Mouse (Mus musculus): ENCODE results near the gene Kcnk13. TPM values are rescaled to one million over a fixed set of nuclear protein-coding genes. Genes with fewer than 3 reads are reported as not detected.
"Not testable (repeated sequence)": the region's sequence is repeated elsewhere in the genome, so short reads cannot be mapped to it uniquely, and the experiment has no call there.

The Kcnk13 gene
- polyA plus RNA-seq, 1 experiment from 2014 or later, result 1.3 TPM

GRCm38 (mm10) chr12:99959291-99959690 is 5.0 kb upstream of the Kcnk13 start:
- no peaks in the 10 kb centered on the region for H3K9me3 ChIP-seq (replicated peaks; ENCODE audit: control insufficient read depth, low read length, poor library complexity, severe bottlenecking)
- no peak for ATAC-seq
- H3K27me3 ChIP-seq (ENCODE audit: control insufficient read depth, insufficient read depth, low read depth, low read length), result peaks cover 9% of the 10 kb centered on the region
- H3K36me3 ChIP-seq (ENCODE audit: control insufficient read depth, insufficient read depth, low read length), result no peaks in the 10 kb centered on the region
- H3K4me3 ChIP-seq (ENCODE audit: low read depth, low read length), result no peak overlapping the region
- peaks cover 5% of the 10 kb centered on the region; the same call in 1 of the 2 replicates for H3K4me1 ChIP-seq (ENCODE audit: control insufficient read depth, insufficient read depth, low read length)
- no peak overlapping the region for H3K27ac ChIP-seq (ENCODE audit: low read length)
- H3K4me2 ChIP-seq (ENCODE audit: low read length), result no peak overlapping the region
- no peak overlapping the region for H3K9ac ChIP-seq (ENCODE audit: low read depth, low read length)

- Histone ChIP-seq H3K4me3 (ENCODE audit: low read depth, low read length) (no peak overlapping the region), H3K4me1 (ENCODE audit: control insufficient read depth, insufficient read depth, low read length) (peaks cover 10% of the 10 kb centered on the region; the same call in 1 of the 2 replicates), H3K4me2 (ENCODE audit: low read length) (no peak overlapping the region), H3K9me3 (replicated peaks; ENCODE audit: control insufficient read depth, low read length, poor library complexity, severe bottlenecking) (no peaks in the 10 kb centered on the region), H3K9ac (ENCODE audit: low read depth, low read length) (no peak overlapping the region), H3K27ac (ENCODE audit: low read length) (no peak overlapping the region), H3K27me3 (ENCODE audit: control insufficient read depth, insufficient read depth, low read depth, low read length) (peaks cover 13% of the 10 kb centered on the region), H3K36me3 (ENCODE audit: control insufficient read depth, insufficient read depth, low read length) (no peaks in the 10 kb centered on the region)
- WGBS, result 16% methylated on average over 10 of the region's 10 CpGs
- peak; percentile 40; the same call in 1 of the 2 replicates for ATAC-seq
Observed at GRCm38 (mm10) chr12:99959930-99960329, 4.4 kb upstream of the Kcnk13 start.

- Histone ChIP-seq H3K4me1 (ENCODE audit: control insufficient read depth, insufficient read depth, low read length) (peaks cover 10% of the 10 kb centered on the region; the same call in 1 of the 2 replicates), H3K4me3 (ENCODE audit: low read depth, low read length) (no peak overlapping the region), H3K9me3 (replicated peaks; ENCODE audit: control insufficient read depth, low read length, poor library complexity, severe bottlenecking) (no peaks in the 10 kb centered on the region), H3K27me3 (ENCODE audit: control insufficient read depth, insufficient read depth, low read depth, low read length) (peaks cover 13% of the 10 kb centered on the region), H3K4me2 (ENCODE audit: low read length) (no peak overlapping the region), H3K27ac (ENCODE audit: low read length) (no peak overlapping the region), H3K36me3 (ENCODE audit: control insufficient read depth, insufficient read depth, low read length) (no peaks in the 10 kb centered on the region), H3K9ac (ENCODE audit: low read depth, low read length) (no peak overlapping the region)
- 95% methylated on average over 7 of the region's 7 CpGs for WGBS
- ATAC-seq, result no peak
Observed at GRCm38 (mm10) chr12:99960675-99961074, 3.6 kb upstream of the Kcnk13 start.

DNA sequence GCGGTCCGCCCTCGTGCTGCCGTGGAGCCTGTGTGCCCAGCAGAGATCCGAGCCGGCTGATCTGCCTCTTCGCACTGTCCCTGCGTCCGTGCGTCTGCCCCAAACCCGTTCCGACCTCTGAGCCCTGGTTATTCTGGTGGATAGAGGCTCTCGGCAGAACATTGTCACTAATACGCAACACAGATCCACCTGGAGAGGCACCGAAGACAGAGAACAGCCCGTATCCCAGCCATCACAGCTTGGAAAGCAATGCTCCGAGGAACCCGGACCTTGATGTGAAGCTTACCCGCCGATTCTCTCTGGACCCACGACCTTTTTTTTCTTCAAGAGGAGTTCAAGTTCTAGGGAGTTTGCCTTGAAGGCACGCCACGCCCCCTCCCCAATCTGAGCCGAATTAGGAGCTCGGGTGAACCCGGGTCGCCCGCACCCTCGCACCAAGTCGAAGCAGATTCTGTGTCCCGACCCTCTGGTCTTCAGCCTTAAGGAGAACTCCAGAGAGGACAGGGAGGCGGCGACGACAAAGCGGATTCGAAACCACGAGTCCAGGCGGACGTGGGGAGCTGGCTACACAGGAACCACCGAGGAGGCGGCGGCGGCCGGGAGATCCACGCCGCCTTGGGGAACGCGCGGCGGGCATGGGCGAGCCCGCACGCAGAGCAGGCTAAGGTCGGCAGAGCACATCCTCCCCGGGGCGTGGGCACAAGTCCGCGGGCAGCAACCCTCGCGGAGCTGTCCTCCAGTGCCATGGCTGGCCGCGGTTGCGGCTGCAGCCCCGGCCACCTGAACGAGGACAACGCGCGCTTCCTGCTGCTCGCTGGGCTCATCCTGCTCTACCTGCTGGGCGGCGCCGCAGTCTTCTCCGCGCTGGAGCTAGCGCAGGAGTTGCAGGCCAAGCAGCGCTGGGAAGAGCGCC is 1.2 kb downstream of the Kcnk13 start:
- Histone ChIP-seq H3K4me1 (ENCODE audit: control insufficient read depth, insufficient read depth, low read length) (peaks cover 20% of the 10 kb centered on the region), H3K27me3 (ENCODE audit: control insufficient read depth, insufficient read depth, low read depth, low read length) (peaks cover 46% of the 10 kb centered on the region), H3K9ac (ENCODE audit: low read depth, low read length) (peak overlapping the region; percentile 71), H3K4me2 (ENCODE audit: low read length) (peak overlapping the region; percentile 84), H3K27ac (ENCODE audit: low read length) (no peak overlapping the region), H3K9me3 (replicated peaks; ENCODE audit: control insufficient read depth, low read length, poor library complexity, severe bottlenecking) (no peaks in the 10 kb centered on the region), H3K4me3 (ENCODE audit: low read depth, low read length) (peak overlapping the region; percentile 55), H3K36me3 (ENCODE audit: control insufficient read depth, insufficient read depth, low read length) (no peaks in the 10 kb centered on the region)
- peak; percentile 62 for ATAC-seq
- under 1% methylated on average over 76 of the region's 77 CpGs for WGBS

DNA sequence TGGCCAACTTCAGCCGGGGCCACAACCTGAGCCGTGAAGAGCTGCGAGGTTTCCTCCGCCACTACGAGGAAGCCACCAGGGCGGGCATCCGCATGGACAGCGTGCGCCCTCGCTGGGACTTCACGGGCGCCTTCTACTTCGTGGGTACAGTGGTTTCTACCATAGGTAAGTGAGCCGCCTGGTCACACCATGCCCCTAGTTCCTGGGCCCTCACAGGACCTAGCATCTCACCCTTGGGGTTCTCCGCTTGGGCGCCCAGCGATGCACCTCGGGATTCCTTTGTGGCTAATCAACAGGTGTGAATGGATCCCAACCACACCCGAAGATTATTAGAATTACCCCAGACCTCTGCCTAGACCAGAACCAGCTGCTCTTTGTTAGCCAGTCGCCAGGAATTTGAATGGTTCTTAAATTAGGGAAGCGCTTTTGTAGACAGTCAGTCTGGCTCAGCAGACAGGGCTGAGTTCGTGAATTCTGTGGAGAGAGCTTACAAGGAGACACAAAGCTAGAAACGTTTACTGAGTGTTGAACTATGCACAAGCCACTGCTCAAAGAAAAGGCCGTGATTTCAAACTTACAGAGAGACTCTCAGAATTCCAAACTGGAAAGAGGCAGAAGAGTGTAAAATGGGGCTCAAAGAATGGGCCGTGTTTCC is 1.9 kb downstream of the Kcnk13 start:
- H3K27ac ChIP-seq (ENCODE audit: low read length), result no peak overlapping the region
- no peaks in the 10 kb centered on the region for H3K9me3 ChIP-seq (replicated peaks; ENCODE audit: control insufficient read depth, low read length, poor library complexity, severe bottlenecking)
- no peaks in the 10 kb centered on the region for H3K36me3 ChIP-seq (ENCODE audit: control insufficient read depth, insufficient read depth, low read length)
- H3K27me3 ChIP-seq (ENCODE audit: control insufficient read depth, insufficient read depth, low read depth, low read length), result peaks cover 46% of the 10 kb centered on the region
- H3K4me1 ChIP-seq (ENCODE audit: control insufficient read depth, insufficient read depth, low read length), result peaks cover 20% of the 10 kb centered on the region
- H3K4me2 ChIP-seq (ENCODE audit: low read length), result peak overlapping the region; percentile 84
- H3K4me3 ChIP-seq (ENCODE audit: low read depth, low read length), result peak overlapping the region; percentile 55
- peak overlapping the region; percentile 71 for H3K9ac ChIP-seq (ENCODE audit: low read depth, low read length)
- 3% methylated on average over 25 of the region's 25 CpGs for WGBS
- no peak for ATAC-seq

- Histone ChIP-seq H3K4me3 (ENCODE audit: low read depth, low read length) (no peak overlapping the region; the same call in 1 of the 2 replicates), H3K27me3 (ENCODE audit: control insufficient read depth, insufficient read depth, low read depth, low read length) (peaks cover 46% of the 10 kb centered on the region), H3K27ac (ENCODE audit: low read length) (no peak overlapping the region), H3K9me3 (replicated peaks; ENCODE audit: control insufficient read depth, low read length, poor library complexity, severe bottlenecking) (no peaks in the 10 kb centered on the region), H3K4me2 (ENCODE audit: low read length) (peak overlapping the region; percentile 84; the same call in 1 of the 2 replicates), H3K9ac (ENCODE audit: low read depth, low read length) (no peak overlapping the region), H3K36me3 (ENCODE audit: control insufficient read depth, insufficient read depth, low read length) (no peaks in the 10 kb centered on the region), H3K4me1 (ENCODE audit: control insufficient read depth, insufficient read depth, low read length) (peaks cover 20% of the 10 kb centered on the region)
- 11% methylated on average over 12 of the region's 12 CpGs for WGBS
- ATAC-seq, result no peak
Observed at GRCm38 (mm10) chr12:99966881-99967363, 2.6 kb downstream of the Kcnk13 start.

GRCm38 (mm10) chr12:99969906-99970305 is 5.6 kb downstream of the Kcnk13 start:
- Histone ChIP-seq H3K4me1 (ENCODE audit: control insufficient read depth, insufficient read depth, low read length) (peaks cover 12% of the 10 kb centered on the region), H3K27me3 (ENCODE audit: control insufficient read depth, insufficient read depth, low read depth, low read length) (peaks cover 33% of the 10 kb centered on the region), H3K36me3 (ENCODE audit: control insufficient read depth, insufficient read depth, low read length) (no peaks in the 10 kb centered on the region), H3K9me3 (replicated peaks; ENCODE audit: control insufficient read depth, low read length, poor library complexity, severe bottlenecking) (no peaks in the 10 kb centered on the region), H3K4me3 (ENCODE audit: low read depth, low read length) (no peak overlapping the region), H3K9ac (ENCODE audit: low read depth, low read length) (no peak overlapping the region), H3K4me2 (ENCODE audit: low read length) (no peak overlapping the region), H3K27ac (ENCODE audit: low read length) (no peak overlapping the region)
- WGBS, result 72% methylated on average over 4 of the region's 4 CpGs
- no peak for ATAC-seq

DNA sequence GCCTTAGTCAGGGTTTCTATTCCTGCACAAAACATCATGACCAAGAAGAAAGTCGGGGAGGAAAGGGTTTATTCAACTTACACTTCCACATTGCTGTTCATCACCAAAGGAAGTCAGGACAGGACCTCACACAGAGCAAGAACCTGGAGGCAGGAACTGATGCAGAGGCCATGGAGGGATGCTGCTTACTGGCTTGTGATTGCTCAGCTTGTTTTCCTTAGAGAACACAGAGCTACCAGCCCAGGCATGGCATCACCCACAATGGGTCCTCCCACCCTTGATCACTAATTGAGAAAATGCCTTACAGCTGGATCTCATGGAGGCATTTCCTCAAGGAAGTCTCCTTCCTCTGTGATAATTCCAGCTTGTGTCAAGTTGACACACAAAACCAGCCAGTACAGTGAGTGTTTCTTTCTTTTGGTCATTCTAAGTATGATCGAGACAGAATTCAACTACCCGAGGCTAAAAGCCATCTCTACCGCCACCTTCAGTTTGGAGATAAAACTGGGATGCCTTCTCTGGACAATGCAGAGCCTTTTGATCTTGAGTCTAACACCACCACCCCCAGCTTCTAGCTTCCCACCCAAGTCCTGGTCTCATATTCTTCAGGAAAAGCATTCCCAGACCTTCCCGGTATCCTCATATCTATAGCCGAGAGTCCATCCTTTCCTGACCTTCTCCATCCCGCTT is 7.1 kb downstream of the Kcnk13 start:
- not testable (repeated sequence) for H3K27ac ChIP-seq (ENCODE audit: low read length); H3K9me3 ChIP-seq (replicated peaks; ENCODE audit: control insufficient read depth, low read length, poor library complexity, severe bottlenecking); H3K9ac ChIP-seq (ENCODE audit: low read depth, low read length); ATAC-seq; H3K4me2 ChIP-seq (ENCODE audit: low read length); H3K36me3 ChIP-seq (ENCODE audit: control insufficient read depth, insufficient read depth, low read length); H3K4me3 ChIP-seq (ENCODE audit: low read depth, low read length); H3K4me1 ChIP-seq (ENCODE audit: control insufficient read depth, insufficient read depth, low read length)
- H3K27me3 ChIP-seq (ENCODE audit: control insufficient read depth, insufficient read depth, low read depth, low read length), result peaks cover 30% of the 10 kb centered on the region
- WGBS, result 77% methylated on average over 7 of the region's 7 CpGs

Measured in midbrain, embryonic 16.5 days (tissue).